Mouse (Mus musculus) midbrain, embryonic 13.5 days (tissue): ENCODE measurements around the gene Rab7. TPM values are rescaled to one million over a fixed set of nuclear protein-coding genes. Genes with fewer than 3 reads are reported as not detected.
A peak's percentile ranks its signal among the peaks of the same experiment; 100 is the strongest.
"Not testable (repeated sequence)": the region's sequence is repeated elsewhere in the genome, so short reads cannot be mapped to it uniquely, and the experiment has no call there.

ENCODE experiments used
- ATAC-seq: fragments of 200-750 bp; cut with Nextera tagmentation; 2 replicates; pipeline ENCODE4 v1.8.0; 2017; ENCODE audit warnings: mild to moderate bottlenecking, moderate TSS enrichment, moderate library complexity
- H3K27ac ChIP-seq: fragments of 300-500 bp; sonication (generic); 2 replicates; pipeline ENCODE4 v1.5.1; 2015; ENCODE audit warnings: inconsistent platforms, mild to moderate bottlenecking, moderate library complexity
- H3K27me3 ChIP-seq: fragments of 300-500 bp; sonication (generic); 2 replicates; pipeline ENCODE4 v1.6.1; 2015; ENCODE audit warnings: mild to moderate bottlenecking, inconsistent platforms
- H3K36me3 ChIP-seq: fragments of 300-500 bp; sonication (generic); 2 replicates; pipeline ENCODE4 v1.6.1; 2015; ENCODE audit warnings: mild to moderate bottlenecking, inconsistent platforms
- H3K4me1 ChIP-seq: fragments of 300-500 bp; sonication (generic); replicated peaks from 2 replicates; pipeline ENCODE4 v1.6.1; 2015; ENCODE audit warnings: inconsistent platforms
- H3K4me2 ChIP-seq: fragments of 300-500 bp; sonication (generic); replicated peaks from 2 replicates; pipeline ENCODE4 v1.6.1; 2015; ENCODE audit warnings: moderate library complexity, mild to moderate bottlenecking, inconsistent platforms
- H3K4me3 ChIP-seq: fragments of 300-500 bp; sonication (generic); replicated peaks from 2 replicates; pipeline ENCODE4 v1.5.1; 2015; ENCODE audit warnings: mild to moderate bottlenecking, inconsistent platforms
- H3K9ac ChIP-seq: fragments of 300-500 bp; sonication (generic); replicated peaks from 2 replicates; pipeline ENCODE4 v1.6.1; 2015; ENCODE audit warnings: mild to moderate bottlenecking, inconsistent platforms
- H3K9me3 ChIP-seq: fragments of 300-500 bp; sonication (generic); 2 replicates; pipeline ENCODE4 v1.6.1; 2016; ENCODE audit warnings: mild to moderate bottlenecking, inconsistent platforms
- WGBS: fragments of 180-500 bp; shearing (Covaris S2); methylation state at CpG from one replicate; pipeline ENCODE4 v1.1.7; 2015; 5-methylcytosine and 5-hydroxymethylcytosine counted together
- polyA plus RNA-seq: library from polyadenylated mRNA; unstranded; fragments of >200 nt; fragmentation: Nextera tagmentation; extraction: Ambion mirVana; gene quantifications from 2 replicates; pipeline ENCODE4 v1.2.1, GENCODE M21; 2015

The Rab7 gene
- polyA plus RNA-seq, 1 experiment from 2014 or later: 271 TPM

- no peak overlapping the region for H3K27ac ChIP-seq
- no peak for ATAC-seq
- WGBS: 78% methylated on average over 4 of the region's 4 CpGs
Measured at GRCm38 (mm10) chr6:88017821-88018220, 27.2 kb downstream of the Rab7 start.

DNA sequence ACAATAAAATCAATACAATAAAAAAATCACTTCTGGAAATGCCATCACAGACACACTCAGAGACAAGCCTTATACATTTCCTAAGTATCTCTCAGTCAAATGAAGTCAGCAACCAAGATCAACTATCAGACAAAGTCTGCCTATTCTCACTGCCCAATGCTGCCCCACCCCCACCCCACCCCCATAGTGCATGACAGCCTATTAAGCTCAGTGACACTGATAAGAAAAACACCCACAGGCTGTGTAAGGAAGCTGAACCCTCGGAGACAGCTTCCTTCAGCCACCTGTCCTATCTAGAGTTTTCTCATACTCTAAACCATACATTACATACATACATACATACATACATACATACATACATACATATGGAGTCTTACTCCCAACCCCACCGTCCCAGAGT, 29.3 kb downstream of the Rab7 start:
- H3K4me3 ChIP-seq: no peak overlapping the region
- H3K27me3 ChIP-seq: no peaks in the 10 kb centered on the region
- no peak overlapping the region for H3K9ac ChIP-seq
- no peak for ATAC-seq
- no peaks in the 10 kb centered on the region for H3K9me3 ChIP-seq
- H3K36me3 ChIP-seq: peaks cover 24% of the 10 kb centered on the region
- 0 out of 2 replicates have a peak, but pooled peaks cover 3% of the 10 kb centered on the region for H3K4me1 ChIP-seq
- 94% methylated on average over 2 of the region's 2 CpGs for WGBS
- no peak overlapping the region for H3K27ac ChIP-seq
- H3K4me2 ChIP-seq: no peak overlapping the region

More at GRCm38 (mm10) chr6:88017821-88018220, 27.2 kb downstream of the Rab7 start:
- no peaks in the 10 kb centered on the region for H3K27me3 ChIP-seq
- H3K4me1 ChIP-seq: 0 out of 2 replicates have a peak, but pooled peaks cover 3% of the 10 kb centered on the region
- H3K4me2 ChIP-seq: no peak overlapping the region
- H3K4me3 ChIP-seq: no peak overlapping the region
- H3K9ac ChIP-seq: no peak overlapping the region
- H3K36me3 ChIP-seq: peaks cover 13% of the 10 kb centered on the region
- no peaks in the 10 kb centered on the region for H3K9me3 ChIP-seq

DNA sequence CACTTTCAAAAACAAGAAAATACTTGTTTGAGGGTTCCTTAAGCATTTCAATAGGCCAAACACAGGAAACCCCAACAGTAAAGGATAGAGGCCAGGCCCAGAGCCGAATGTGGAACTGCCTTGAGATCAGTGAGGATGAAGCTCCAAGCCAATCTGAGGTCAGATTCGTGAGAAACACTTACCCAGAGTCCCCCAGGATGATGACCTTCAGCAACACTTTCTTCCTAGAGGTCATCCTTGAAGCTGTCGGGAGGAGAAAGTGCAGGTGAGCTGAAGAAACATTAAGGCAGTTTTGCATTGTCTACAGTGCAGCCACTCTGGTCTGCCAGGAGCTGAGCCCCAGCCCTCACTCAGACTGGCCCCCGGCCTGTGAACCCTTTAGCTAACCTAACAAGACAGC, 31.6 kb downstream of the Rab7 start:
- WGBS: 88% methylated on average over 4 of the region's 4 CpGs
- H3K27ac ChIP-seq: no peak overlapping the region
- peaks cover 44% of the 10 kb centered on the region for H3K36me3 ChIP-seq
- ATAC-seq: no peak
- H3K4me3 ChIP-seq: no peak overlapping the region
- no peak overlapping the region for H3K9ac ChIP-seq
- no peak overlapping the region for H3K4me2 ChIP-seq
- H3K9me3 ChIP-seq: no peaks in the 10 kb centered on the region
- H3K27me3 ChIP-seq: no peaks in the 10 kb centered on the region
- H3K4me1 ChIP-seq: no peaks in the 10 kb centered on the region

DNA sequence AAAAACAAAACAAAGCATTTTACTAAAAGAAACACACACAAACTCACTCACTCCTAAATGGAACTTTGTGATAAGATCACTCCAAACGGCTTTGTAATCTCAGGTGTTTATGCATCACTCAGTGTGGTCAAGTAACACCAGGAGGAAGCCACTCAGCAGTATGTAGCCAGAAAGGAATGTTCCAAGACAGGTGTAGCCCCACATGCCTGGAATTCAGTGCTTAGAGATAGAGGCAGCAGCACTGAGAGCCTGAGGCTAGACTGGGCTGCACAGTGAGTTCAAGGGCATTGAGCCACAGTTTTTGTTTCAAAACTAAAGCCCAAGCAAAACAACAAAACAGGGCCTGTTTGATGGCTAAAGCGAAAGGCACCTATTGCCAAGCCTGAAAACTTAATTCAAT, 32.5 kb downstream of the Rab7 start:
- no peak overlapping the region for H3K9ac ChIP-seq
- 85% methylated on average over 2 of the region's 2 CpGs for WGBS
- no peaks in the 10 kb centered on the region for H3K4me1 ChIP-seq

GRCm38 (mm10) chr6:88011106-88011505, 34.0 kb downstream of the Rab7 start:
- not testable (repeated sequence) for H3K4me2 ChIP-seq, H3K4me3 ChIP-seq, H3K9me3 ChIP-seq, H3K9ac ChIP-seq, H3K27me3 ChIP-seq, ATAC-seq, H3K27ac ChIP-seq, H3K4me1 ChIP-seq
- peaks cover 66% of the 10 kb centered on the region for H3K36me3 ChIP-seq
- whole genome bisulfite sequencing: 84% methylated on average over 1 of the region's 1 CpGs

More for the DNA sequence above, 32.5 kb downstream of the Rab7 start:
- no peak overlapping the region for H3K4me2 ChIP-seq
- no peak for ATAC-seq
- no peak overlapping the region for H3K27ac ChIP-seq
- no peaks in the 10 kb centered on the region for H3K9me3 ChIP-seq
- no peaks in the 10 kb centered on the region for H3K27me3 ChIP-seq
- peaks cover 51% of the 10 kb centered on the region for H3K36me3 ChIP-seq
- H3K4me3 ChIP-seq: no peak overlapping the region

GRCm38 (mm10) chr6:88009209-88009608, 35.9 kb downstream of the Rab7 start:
- H3K9ac ChIP-seq: no peak overlapping the region
- 95% methylated on average over 4 of the region's 4 CpGs for WGBS
- no peaks in the 10 kb centered on the region for H3K4me1 ChIP-seq
- H3K4me3 ChIP-seq: no peak overlapping the region
- H3K36me3 ChIP-seq: peaks cover 78% of the 10 kb centered on the region
- H3K4me2 ChIP-seq: no peak overlapping the region
- no peak overlapping the region for H3K27ac ChIP-seq
- no peaks in the 10 kb centered on the region for H3K9me3 ChIP-seq
- H3K27me3 ChIP-seq: no peaks in the 10 kb centered on the region
- ATAC-seq: no peak

DNA sequence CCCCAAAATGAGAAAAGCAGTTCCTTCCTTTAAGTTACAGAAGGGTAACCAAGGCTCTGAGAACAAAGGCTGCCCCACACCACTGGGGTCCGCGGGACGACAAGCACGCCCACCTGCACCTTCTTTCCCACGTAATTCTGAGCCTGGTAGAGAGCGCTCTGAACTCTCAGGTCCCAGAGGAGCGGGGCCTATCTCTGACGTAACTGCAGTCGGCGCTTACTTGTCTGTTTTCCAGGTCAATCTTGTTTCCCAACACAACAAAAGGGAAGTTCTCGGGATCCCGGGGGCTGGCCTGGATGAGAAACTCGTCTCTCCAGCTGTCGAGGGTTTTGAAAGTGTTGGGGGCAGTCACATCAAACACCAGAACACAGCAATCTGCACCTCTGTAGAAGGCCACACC, 40.3 kb downstream of the Rab7 start:
- not testable (repeated sequence) for ATAC-seq
- WGBS: 90% methylated on average over 14 of the region's 14 CpGs

DNA sequence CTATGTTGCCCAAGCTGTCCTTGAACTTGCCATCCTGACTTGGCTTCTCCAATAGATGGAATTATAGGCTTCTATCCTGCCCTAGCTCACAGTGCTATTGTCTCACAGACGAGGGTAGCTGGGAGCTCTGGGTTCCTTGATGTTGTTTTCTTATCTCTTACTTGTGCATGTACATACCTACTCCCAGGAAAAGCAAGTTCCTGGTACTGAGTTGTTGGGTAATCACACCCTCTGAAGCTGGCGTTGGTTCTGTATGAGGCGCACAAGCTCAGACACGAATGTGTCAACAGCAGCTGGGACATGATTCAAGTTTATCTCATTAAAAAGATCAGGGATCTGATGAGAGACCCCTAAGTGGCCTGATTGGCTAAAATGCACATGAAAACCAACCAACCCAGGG, 41.6 kb downstream of the Rab7 start:
- Histone ChIP-seq H3K27me3 (no peaks in the 10 kb centered on the region), H3K9me3 (no peaks in the 10 kb centered on the region), H3K27ac (no peak overlapping the region), H3K36me3 (peaks cover 90% of the 10 kb centered on the region), H3K4me3 (no peak overlapping the region), H3K4me2 (no peak overlapping the region), H3K4me1 (no peaks in the 10 kb centered on the region), H3K9ac (no peak overlapping the region)
- ATAC-seq: no peak
- WGBS: 92% methylated on average over 4 of the region's 4 CpGs

More for the DNA sequence above, 40.3 kb downstream of the Rab7 start:
- not testable (repeated sequence) for H3K4me1 ChIP-seq, H3K9ac ChIP-seq, H3K27ac ChIP-seq, H3K9me3 ChIP-seq, H3K4me2 ChIP-seq, H3K4me3 ChIP-seq, H3K27me3 ChIP-seq
- H3K36me3 ChIP-seq: peaks cover 93% of the 10 kb centered on the region

DNA sequence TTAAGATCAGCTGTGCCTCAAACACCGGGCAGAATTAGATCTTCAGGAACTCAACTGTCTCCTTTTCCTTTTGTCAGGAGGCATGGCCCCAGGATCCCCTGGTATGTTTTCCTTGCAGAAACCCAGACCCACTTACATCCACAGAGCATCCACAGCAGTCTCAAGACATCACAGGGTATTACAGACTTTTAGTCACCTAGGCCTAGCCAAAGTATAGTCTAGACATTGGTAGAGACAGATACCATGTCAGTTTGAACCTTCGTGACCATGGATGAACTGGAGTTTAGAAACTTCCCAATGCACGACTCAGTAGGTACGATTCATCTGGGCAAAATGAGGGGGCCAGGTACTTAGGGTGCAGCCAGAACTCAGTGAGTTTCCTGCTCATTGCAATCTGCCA, 46.7 kb downstream of the Rab7 start:
- Histone ChIP-seq H3K4me2 (no peak overlapping the region), H3K4me1 (peaks cover 16% of the 10 kb centered on the region), H3K27me3 (no peaks in the 10 kb centered on the region), H3K4me3 (no peak overlapping the region), H3K27ac (no peak overlapping the region), H3K36me3 (peaks cover 48% of the 10 kb centered on the region), H3K9ac (no peak overlapping the region), H3K9me3 (no peaks in the 10 kb centered on the region)
- WGBS: 87% methylated on average over 4 of the region's 4 CpGs
- ATAC-seq: no peak

GRCm38 (mm10) chr6:87997706-87998265, 47.3 kb downstream of the Rab7 start:
- H3K4me1 ChIP-seq: peaks cover 22% of the 10 kb centered on the region
- H3K36me3 ChIP-seq: peaks cover 42% of the 10 kb centered on the region
- no peak overlapping the region for H3K4me2 ChIP-seq
- no peak overlapping the region for H3K4me3 ChIP-seq
- WGBS: 64% methylated on average over 7 of the region's 7 CpGs
- no peaks in the 10 kb centered on the region for H3K27me3 ChIP-seq
- ATAC-seq: peak; percentile 46
- no peak overlapping the region for H3K9ac ChIP-seq
- H3K27ac ChIP-seq: no peak overlapping the region; the same call in 1 of the 2 replicates
- H3K9me3 ChIP-seq: no peaks in the 10 kb centered on the region

- Histone ChIP-seq H3K9me3 (no peaks in the 10 kb centered on the region), H3K4me1 (peaks cover 34% of the 10 kb centered on the region), H3K9ac (no peak overlapping the region), H3K36me3 (peaks cover 30% of the 10 kb centered on the region), H3K27me3 (no peaks in the 10 kb centered on the region), H3K27ac (no peak overlapping the region), H3K4me2 (no peak overlapping the region), H3K4me3 (no peak overlapping the region)
- 88% methylated on average over 9 of the region's 9 CpGs for WGBS
- no peak for ATAC-seq
Measured at GRCm38 (mm10) chr6:87996606-87997005, 48.5 kb downstream of the Rab7 start.

DNA sequence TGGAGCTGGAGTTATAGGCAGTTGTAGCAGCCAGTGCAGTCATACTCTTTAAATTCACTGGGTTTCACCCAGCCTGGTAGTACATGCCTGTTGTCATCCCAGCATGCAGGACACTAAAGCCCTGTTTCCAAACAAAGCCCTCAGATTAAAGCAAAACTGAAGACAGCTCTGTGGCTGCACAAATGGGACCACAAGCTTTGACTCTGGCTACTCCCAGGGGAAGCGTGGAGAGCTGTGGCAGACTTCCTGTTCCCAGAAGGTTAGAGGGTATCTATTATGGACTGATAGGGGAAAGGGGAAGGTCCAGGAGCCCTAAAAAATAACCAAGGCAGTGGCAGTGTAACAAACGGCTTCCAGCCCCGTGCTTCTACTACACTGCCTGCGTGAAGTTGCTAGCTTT, 49.6 kb downstream of the Rab7 start:
- no peak overlapping the region for H3K4me3 ChIP-seq
- no peaks in the 10 kb centered on the region for H3K9me3 ChIP-seq
- peak overlapping the region; percentile 91; the same call in 1 of the 2 replicates for H3K27ac ChIP-seq
- H3K36me3 ChIP-seq: peaks cover 19% of the 10 kb centered on the region
- ATAC-seq: no peak
- H3K27me3 ChIP-seq: no peaks in the 10 kb centered on the region
- no peak overlapping the region for H3K4me2 ChIP-seq
- peaks cover 37% of the 10 kb centered on the region for H3K4me1 ChIP-seq
- H3K9ac ChIP-seq: no peak overlapping the region
- 83% methylated on average over 4 of the region's 4 CpGs for WGBS
